Mouse (Mus musculus): Measurements from ENCODE around the gene Rab4a. TPM values are rescaled to one million over a fixed set of nuclear protein-coding genes. Genes with fewer than 3 reads are reported as not detected.

Rab4a gene
- polyA plus RNA-seq, 1 experiment, result 19.7 TPM

DNA sequence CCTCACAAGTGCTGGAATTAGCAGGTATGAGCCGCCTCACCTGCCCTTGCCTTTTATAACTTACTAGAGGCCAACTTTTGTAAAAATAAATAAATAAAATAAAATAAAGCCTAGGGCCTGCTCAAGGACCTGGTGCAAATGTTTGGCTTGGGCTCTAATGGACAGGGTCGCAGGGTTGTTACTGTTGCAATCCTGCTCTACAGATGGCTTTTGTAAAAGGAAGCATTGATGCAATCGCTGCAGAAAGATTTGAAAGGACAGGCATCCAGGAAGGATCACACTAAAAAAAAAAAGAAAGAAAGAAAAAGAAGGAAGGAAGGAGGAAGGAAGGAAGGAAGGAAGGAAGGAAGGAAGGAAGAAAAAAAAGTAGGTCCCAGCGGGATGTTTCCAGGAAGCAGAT is 54.6 kb downstream of the Rab4a start:
- Histone ChIP-seq H3K4me3 (ENCODE audit: insufficient read depth, poor library complexity, severe bottlenecking) (no peak overlapping the region), H3K79me3 (ENCODE audit: low read depth) (peaks cover 3% of the 10 kb centered on the region), H3K79me2 (ENCODE audit: control insufficient read depth, insufficient read depth) (peaks cover 11% of the 10 kb centered on the region), H3K27me3 (ENCODE audit: control insufficient read depth, insufficient read depth, insufficient read length) (peaks cover 5% of the 10 kb centered on the region), H3K36me3 (ENCODE audit: control insufficient read depth, insufficient read depth) (no peaks in the 10 kb centered on the region), H3ac (ENCODE audit: control insufficient read depth, insufficient read length, low read depth) (no peak overlapping the region)
- TF ChIP-seq MYOD1 (IDR thresholded peaks at IDR 0.05; ENCODE audit: control insufficient read depth, insufficient read length, low read depth), result no peak
- TF ChIP-seq MYOG (IDR thresholded peaks at IDR 0.05; ENCODE audit: control insufficient read depth, extremely low read depth, insufficient read length), result no peak
- no peak for TF ChIP-seq FOSL1 (IDR thresholded peaks at IDR 0.05; ENCODE audit: insufficient read depth, low read length, poor library complexity, severe bottlenecking)
- TF ChIP-seq CTCF (IDR thresholded peaks at IDR 0.05; ENCODE audit: control insufficient read depth, insufficient read depth, insufficient read length), result no peak
- TF ChIP-seq CEBPB (IDR thresholded peaks at IDR 0.05; ENCODE audit: low read depth), result no peak
- no peak for TF ChIP-seq MAX (IDR thresholded peaks at IDR 0.05)
- TF ChIP-seq USF1 (IDR thresholded peaks at IDR 0.05; ENCODE audit: low read depth), result no peak

DNA sequence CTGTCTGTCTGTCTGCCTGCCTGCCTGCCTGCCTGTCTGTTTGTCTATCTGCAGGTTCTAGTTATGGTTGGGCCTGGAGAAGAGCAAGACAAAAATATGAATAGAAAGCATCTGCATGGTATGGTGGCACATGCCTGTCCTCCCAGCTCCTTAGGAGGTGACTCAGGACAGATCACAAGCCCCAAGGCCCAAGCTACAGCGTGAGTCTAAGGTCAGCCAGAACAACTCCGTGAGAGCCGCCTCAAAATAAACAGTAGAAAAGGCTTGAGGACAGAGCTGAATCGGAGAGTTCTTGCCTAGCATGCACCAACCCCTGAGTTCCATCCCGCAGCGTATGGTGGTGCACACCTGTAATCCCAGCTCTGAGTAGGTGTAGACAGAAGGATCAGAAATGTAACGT is 60.0 kb downstream of the Rab4a start:
- no peak for TF ChIP-seq CEBPB (IDR thresholded peaks at IDR 0.05; ENCODE audit: low read depth)
- TF ChIP-seq CTCF (IDR thresholded peaks at IDR 0.05; ENCODE audit: control insufficient read depth, insufficient read depth, insufficient read length), result no peak
- no peak for TF ChIP-seq MYOD1 (IDR thresholded peaks at IDR 0.05; ENCODE audit: control insufficient read depth, insufficient read length, low read depth)
- TF ChIP-seq FOSL1 (IDR thresholded peaks at IDR 0.05; ENCODE audit: insufficient read depth, low read length, poor library complexity, severe bottlenecking), result no peak
- TF ChIP-seq MYOG (IDR thresholded peaks at IDR 0.05; ENCODE audit: control insufficient read depth, extremely low read depth, insufficient read length), result no peak
- TF ChIP-seq USF1 (IDR thresholded peaks at IDR 0.05; ENCODE audit: low read depth), result no peak
- no peak for TF ChIP-seq MAX (IDR thresholded peaks at IDR 0.05)
- Histone ChIP-seq H3K36me3 (ENCODE audit: control insufficient read depth, insufficient read depth) (no peaks in the 10 kb centered on the region), H3K4me3 (ENCODE audit: insufficient read depth, poor library complexity, severe bottlenecking) (no peak overlapping the region), H3ac (ENCODE audit: control insufficient read depth, insufficient read length, low read depth) (no peak overlapping the region), H3K79me2 (ENCODE audit: control insufficient read depth, insufficient read depth) (no peaks in the 10 kb centered on the region), H3K27me3 (ENCODE audit: control insufficient read depth, insufficient read depth, insufficient read length) (peaks cover 5% of the 10 kb centered on the region), H3K79me3 (ENCODE audit: low read depth) (no peaks in the 10 kb centered on the region)

DNA sequence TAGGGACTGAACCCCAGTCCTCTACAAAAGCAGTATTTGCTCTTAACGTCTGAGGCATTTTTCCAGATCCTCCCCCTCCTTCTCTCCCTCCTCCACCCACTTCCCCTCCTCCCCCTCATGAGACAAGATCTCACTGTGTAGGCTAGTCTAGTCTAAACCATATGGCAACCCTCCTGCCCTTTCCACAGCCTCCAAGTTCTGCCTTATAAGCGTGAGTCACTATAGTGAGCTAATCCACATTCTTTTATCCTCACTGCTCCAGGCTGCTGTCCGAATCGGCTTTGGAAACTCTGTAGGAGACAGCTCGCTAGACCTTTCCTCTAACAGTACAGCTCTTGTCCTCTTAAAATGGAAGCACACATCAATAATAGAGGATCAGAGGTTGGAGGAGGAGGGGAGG is 61.2 kb downstream of the Rab4a start:
- peaks cover 5% of the 10 kb centered on the region for H3K27me3 ChIP-seq (ENCODE audit: control insufficient read depth, insufficient read depth, insufficient read length)
- no peak overlapping the region for H3ac ChIP-seq (ENCODE audit: control insufficient read depth, insufficient read length, low read depth)
- H3K79me3 ChIP-seq (ENCODE audit: low read depth), result no peaks in the 10 kb centered on the region
- H3K4me3 ChIP-seq (ENCODE audit: insufficient read depth, poor library complexity, severe bottlenecking), result no peak overlapping the region
- TF ChIP-seq MYOD1 (IDR thresholded peaks at IDR 0.05; ENCODE audit: control insufficient read depth, insufficient read length, low read depth), result peak; percentile 17
- no peak for TF ChIP-seq MAX (IDR thresholded peaks at IDR 0.05)
- TF ChIP-seq CEBPB (IDR thresholded peaks at IDR 0.05; ENCODE audit: low read depth), result peak; percentile 9
- TF ChIP-seq MYOG (IDR thresholded peaks at IDR 0.05; ENCODE audit: control insufficient read depth, extremely low read depth, insufficient read length), result no peak
- no peaks in the 10 kb centered on the region for H3K36me3 ChIP-seq (ENCODE audit: control insufficient read depth, insufficient read depth)
- H3K79me2 ChIP-seq (ENCODE audit: control insufficient read depth, insufficient read depth), result no peaks in the 10 kb centered on the region

DNA sequence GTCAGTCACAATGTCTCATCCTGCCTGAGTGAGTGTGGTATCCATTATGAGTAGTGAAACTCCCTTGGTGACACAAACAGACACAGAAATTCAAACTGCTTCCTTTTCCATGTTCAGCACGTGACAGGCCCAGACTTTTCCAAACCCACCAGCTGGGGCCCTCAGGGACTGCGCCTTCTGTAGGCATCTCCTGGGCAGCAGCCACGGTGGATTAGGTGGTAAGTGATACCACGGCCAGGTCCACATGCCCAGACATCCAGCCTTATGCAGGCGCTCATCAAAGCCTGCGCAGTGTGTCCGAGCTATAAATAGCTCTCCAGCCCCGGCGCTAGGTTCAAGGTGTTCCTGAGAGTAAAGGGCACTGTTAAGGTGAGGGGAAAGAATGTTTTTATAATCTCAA is 66.3 kb downstream of the Rab4a start:
- no peaks in the 10 kb centered on the region for H3K27me3 ChIP-seq (ENCODE audit: control insufficient read depth, insufficient read depth, insufficient read length)
- TF ChIP-seq MYOD1 (IDR thresholded peaks at IDR 0.05; ENCODE audit: control insufficient read depth, insufficient read length, low read depth) (no peak), USF1 (IDR thresholded peaks at IDR 0.05; ENCODE audit: low read depth) (no peak), FOSL1 (IDR thresholded peaks at IDR 0.05; ENCODE audit: insufficient read depth, low read length, poor library complexity, severe bottlenecking) (no peak), MYOG (IDR thresholded peaks at IDR 0.05; ENCODE audit: control insufficient read depth, extremely low read depth, insufficient read length) (no peak), CEBPB (IDR thresholded peaks at IDR 0.05; ENCODE audit: low read depth) (no peak), CTCF (IDR thresholded peaks at IDR 0.05; ENCODE audit: control insufficient read depth, insufficient read depth, insufficient read length) (no peak), MAX (IDR thresholded peaks at IDR 0.05) (no peak)
- H3K36me3 ChIP-seq (ENCODE audit: control insufficient read depth, insufficient read depth), result no peaks in the 10 kb centered on the region
- no peak overlapping the region for H3K4me3 ChIP-seq (ENCODE audit: insufficient read depth, poor library complexity, severe bottlenecking)
- H3K79me3 ChIP-seq (ENCODE audit: low read depth), result no peaks in the 10 kb centered on the region
- H3ac ChIP-seq (ENCODE audit: control insufficient read depth, insufficient read length, low read depth), result no peak overlapping the region
- H3K79me2 ChIP-seq (ENCODE audit: control insufficient read depth, insufficient read depth), result no peaks in the 10 kb centered on the region

DNA sequence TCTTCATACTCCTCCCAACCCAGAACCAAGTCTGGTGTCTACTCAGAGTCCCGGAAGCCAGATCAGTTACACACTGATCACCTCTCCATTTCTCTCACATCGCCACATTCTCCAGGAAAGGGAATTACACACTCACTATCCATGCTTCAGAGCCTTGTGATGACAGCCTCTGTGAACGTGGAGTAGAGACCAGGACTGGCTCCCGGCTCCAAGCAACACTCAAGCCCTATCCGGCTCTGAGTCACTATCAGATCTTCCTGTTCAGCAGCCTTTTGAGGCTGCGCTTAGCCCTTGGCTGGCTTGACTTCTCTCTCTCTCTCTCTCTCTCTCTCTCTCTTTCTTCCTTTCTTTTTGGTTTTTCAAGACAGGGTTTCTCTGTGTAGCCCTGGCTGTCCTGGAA is 67.6 kb downstream of the Rab4a start:
- H3ac ChIP-seq (ENCODE audit: control insufficient read depth, insufficient read length, low read depth), result no peak overlapping the region
- no peak for TF ChIP-seq USF1 (IDR thresholded peaks at IDR 0.05; ENCODE audit: low read depth)
- no peaks in the 10 kb centered on the region for H3K36me3 ChIP-seq (ENCODE audit: control insufficient read depth, insufficient read depth)
- H3K4me3 ChIP-seq (ENCODE audit: insufficient read depth, poor library complexity, severe bottlenecking), result no peak overlapping the region
- no peaks in the 10 kb centered on the region for H3K79me3 ChIP-seq (ENCODE audit: low read depth)
- no peaks in the 10 kb centered on the region for H3K79me2 ChIP-seq (ENCODE audit: control insufficient read depth, insufficient read depth)
- no peaks in the 10 kb centered on the region for H3K27me3 ChIP-seq (ENCODE audit: control insufficient read depth, insufficient read depth, insufficient read length)

DNA sequence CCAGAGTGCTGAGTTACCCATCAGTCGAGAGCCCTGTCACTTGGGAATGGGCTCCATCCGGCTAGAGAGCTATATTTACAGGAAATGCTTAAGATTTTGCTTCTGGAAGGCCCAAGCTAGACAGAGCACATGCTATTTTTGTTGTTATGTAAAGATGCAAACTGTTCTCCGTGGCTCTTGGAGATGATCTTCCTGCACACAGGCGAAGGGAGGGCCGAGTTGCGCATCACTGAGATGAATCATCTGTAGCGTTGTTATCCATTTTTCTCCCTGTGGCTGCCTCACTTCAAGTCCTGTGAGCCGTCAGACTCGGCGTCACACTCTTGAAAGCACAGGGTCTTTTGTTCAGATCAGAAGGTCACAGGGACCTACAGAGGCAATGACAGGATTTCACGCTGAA is 68.5 kb downstream of the Rab4a start:
- Histone ChIP-seq H3K4me3 (ENCODE audit: insufficient read depth, poor library complexity, severe bottlenecking) (no peak overlapping the region), H3ac (ENCODE audit: control insufficient read depth, insufficient read length, low read depth) (no peak overlapping the region), H3K79me2 (ENCODE audit: control insufficient read depth, insufficient read depth) (no peaks in the 10 kb centered on the region), H3K27me3 (ENCODE audit: control insufficient read depth, insufficient read depth, insufficient read length) (no peaks in the 10 kb centered on the region), H3K36me3 (ENCODE audit: control insufficient read depth, insufficient read depth) (no peaks in the 10 kb centered on the region), H3K79me3 (ENCODE audit: low read depth) (no peaks in the 10 kb centered on the region)
- TF ChIP-seq MYOD1 (IDR thresholded peaks at IDR 0.05; ENCODE audit: control insufficient read depth, insufficient read length, low read depth) (no peak), CTCF (IDR thresholded peaks at IDR 0.05; ENCODE audit: control insufficient read depth, insufficient read depth, insufficient read length) (no peak), CEBPB (IDR thresholded peaks at IDR 0.05; ENCODE audit: low read depth) (no peak), MAX (IDR thresholded peaks at IDR 0.05) (no peak), MYOG (IDR thresholded peaks at IDR 0.05; ENCODE audit: control insufficient read depth, extremely low read depth, insufficient read length) (no peak), FOSL1 (IDR thresholded peaks at IDR 0.05; ENCODE audit: insufficient read depth, low read length, poor library complexity, severe bottlenecking) (no peak), USF1 (IDR thresholded peaks at IDR 0.05; ENCODE audit: low read depth) (no peak)

Data from C2C12 (cell line).